In genomic region chr12:54713822-54714626, GRCm38 (mm10) we compare ENCODE assay signal across 8 mouse cellular contexts. TPM values are rescaled to one million over a fixed set of nuclear protein-coding genes. Genes with fewer than 3 reads are reported as not detected.
DNase-seq lines count a peak whose midpoint lies in the region; ATAC-seq and TF ChIP-seq lines count a peak whose summit lies in the region.
"Not testable (repeated sequence)": the region's sequence is repeated elsewhere in the genome, so short reads cannot be mapped to it uniquely, and the experiment has no call there.

No protein-coding gene starts in this region.

- not testable (repeated sequence) for H3K36me3 ChIP-seq in embryonic facial prominence, embryonic 14.5 days (ENCODE audit: control insufficient read depth, insufficient read depth, low read length); hindbrain, embryonic 14.5 days (replicated peaks; ENCODE audit: control insufficient read depth, insufficient read depth); liver, postnatal 0 days (replicated peaks; ENCODE audit: insufficient read depth, low read length); midbrain, embryonic 16.5 days (ENCODE audit: control insufficient read depth, insufficient read depth, low read length); stomach, embryonic 15.5 days

- not testable (repeated sequence) for H3K4me3 ChIP-seq in embryonic facial prominence, embryonic 14.5 days (ENCODE audit: low read depth, low read length); hindbrain, embryonic 14.5 days (replicated peaks; ENCODE audit: low read length); liver, postnatal 0 days (ENCODE audit: low read depth, low read length); midbrain, embryonic 16.5 days (ENCODE audit: low read depth, low read length); stomach, embryonic 15.5 days (replicated peaks)

- not testable (repeated sequence) for H3K27me3 ChIP-seq in embryonic facial prominence, embryonic 14.5 days (replicated peaks; ENCODE audit: control insufficient read depth, insufficient read depth, low read length); hindbrain, embryonic 14.5 days (ENCODE audit: control insufficient read depth, insufficient read depth, low read length); liver, postnatal 0 days (ENCODE audit: insufficient read depth, low read length); midbrain, embryonic 16.5 days (ENCODE audit: control insufficient read depth, insufficient read depth, low read depth, low read length); stomach, embryonic 15.5 days (replicated peaks)

- ATAC-seq in embryonic facial prominence, embryonic 14.5 days (ENCODE audit: low read depth) = peak; percentile 68
- peak; percentile 63 for ATAC-seq in hindbrain, embryonic 14.5 days (ENCODE audit: low FRiP score)
- ATAC-seq in liver, postnatal 0 days = peak; percentile 51
- peak; percentile 59 for ATAC-seq in midbrain, embryonic 16.5 days
- ATAC-seq in stomach, embryonic 15.5 days (ENCODE audit: insufficient read depth, low FRiP score, low read depth) = peak; percentile 54

- not testable (repeated sequence) for H3K9ac ChIP-seq in embryonic facial prominence, embryonic 14.5 days (ENCODE audit: low read depth, low read length); hindbrain, embryonic 14.5 days; liver, postnatal 0 days (replicated peaks); midbrain, embryonic 16.5 days (ENCODE audit: low read depth, low read length); stomach, embryonic 15.5 days

- H3K4me1 ChIP-seq in embryonic facial prominence, embryonic 14.5 days (ENCODE audit: control insufficient read depth, insufficient read depth, low read length); hindbrain, embryonic 14.5 days (replicated peaks; ENCODE audit: control insufficient read depth, insufficient read depth, low read length); liver, postnatal 0 days (ENCODE audit: insufficient read depth); midbrain, embryonic 16.5 days (ENCODE audit: control insufficient read depth, insufficient read depth, low read length); stomach, embryonic 15.5 days: not testable (repeated sequence)

- peak; percentile 52 to 55 for DNase-seq in CD8-positive naive resting alpha-beta T cell, adult 2 months (ENCODE audit: low read depth in 2 of 2, low spot score in 2 of 2)
- not testable (repeated sequence) for DNase-seq in embryonic facial prominence, embryonic 14.5 days (ENCODE audit: low spot score); hindbrain, embryonic 14.5 days (ENCODE audit: low spot score); liver, postnatal 0 days
- peak; percentile 98 for DNase-seq in heart, adult 11 months
- peak; percentile 61 for DNase-seq in layer of hippocampus, adult 9-11 months

- H3K4me2 ChIP-seq in embryonic facial prominence, embryonic 14.5 days (ENCODE audit: low read depth, low read length); hindbrain, embryonic 14.5 days (replicated peaks); liver, postnatal 0 days (ENCODE audit: low read depth, low read length); midbrain, embryonic 16.5 days (ENCODE audit: low read length); stomach, embryonic 15.5 days: not testable (repeated sequence)

- TF ChIP-seq EP300 in liver, postnatal 0 days (IDR thresholded peaks at IDR 0.05; ENCODE audit: low read depth) = not testable (repeated sequence)

- not testable (repeated sequence) for H3K27ac ChIP-seq in embryonic facial prominence, embryonic 14.5 days (replicated peaks; ENCODE audit: low read depth, low read length); hindbrain, embryonic 14.5 days; liver, postnatal 0 days (ENCODE audit: low read depth); midbrain, embryonic 16.5 days (ENCODE audit: low read length); stomach, embryonic 15.5 days

- not testable (repeated sequence) for TF ChIP-seq CTCF in liver, postnatal 0 days (IDR thresholded peaks at IDR 0.05; ENCODE audit: low read depth)

- no CpG with 5 or more reads among the region's 48 CpGs for WGBS in embryonic facial prominence, embryonic 14.5 days
- 0% methylated on average over 5 of the region's 48 CpGs for WGBS in hindbrain, embryonic 14.5 days
- WGBS in liver, postnatal 0 days (ENCODE audit: insufficient replicate concordance) = 0% methylated on average over 3 of the region's 48 CpGs
- WGBS in midbrain, embryonic 16.5 days = 0% methylated on average over 1 of the region's 48 CpGs
- WGBS in stomach, embryonic 15.5 days = 0% methylated on average over 5 of the region's 48 CpGs

- H3K9me3 ChIP-seq in embryonic facial prominence, embryonic 14.5 days (ENCODE audit: control insufficient read depth, low read length); hindbrain, embryonic 14.5 days (ENCODE audit: control insufficient read depth, low read length); liver, postnatal 0 days (ENCODE audit: low read length); midbrain, embryonic 16.5 days (replicated peaks; ENCODE audit: control insufficient read depth, low read length, poor library complexity, severe bottlenecking); stomach, embryonic 15.5 days: not testable (repeated sequence)

RNA-seq across cellular contexts. Expression of gene Eapp, which starts 18.3 kb away (rescaled TPM):
- polyA plus RNA-seq in embryonic facial prominence, embryonic 14.5 days (2014; fragmentation: Nextera tagmentation; extraction: Ambion mirVana) = 59.0 and 63.2 TPM in 2 replicates
- polyA plus RNA-seq in hindbrain, embryonic 14.5 days (2014; fragmentation: Nextera tagmentation; extraction: Ambion mirVana) = 64.4 and 78.5 TPM in 2 replicates
- 40.3 and 44.2 TPM in 2 replicates for polyA plus RNA-seq in liver, postnatal 0 days (2015; fragmentation: Nextera tagmentation; extraction: Ambion mirVana)
- 82.1 and 84.0 TPM in 2 replicates for polyA plus RNA-seq in midbrain, embryonic 16.5 days (2015; fragmentation: Nextera tagmentation; extraction: Ambion mirVana)
- polyA plus RNA-seq in stomach, embryonic 15.5 days (2015; fragmentation: Nextera tagmentation; extraction: Ambion mirVana) = 56.1 and 60.4 TPM in 2 replicates

RNA-seq across cellular contexts. Expression of gene Sptssa, which starts 57.7 kb away (rescaled TPM):
- 194 and 206 TPM in 2 replicates for polyA plus RNA-seq in embryonic facial prominence, embryonic 14.5 days (2014; fragmentation: Nextera tagmentation; extraction: Ambion mirVana)
- 206 and 209 TPM in 2 replicates for polyA plus RNA-seq in hindbrain, embryonic 14.5 days (2014; fragmentation: Nextera tagmentation; extraction: Ambion mirVana)
- polyA plus RNA-seq in liver, postnatal 0 days (2015; fragmentation: Nextera tagmentation; extraction: Ambion mirVana) = 119 and 134 TPM in 2 replicates
- polyA plus RNA-seq in midbrain, embryonic 16.5 days (2015; fragmentation: Nextera tagmentation; extraction: Ambion mirVana) = 202 and 208 TPM in 2 replicates
- 218 and 229 TPM in 2 replicates for polyA plus RNA-seq in stomach, embryonic 15.5 days (2015; fragmentation: Nextera tagmentation; extraction: Ambion mirVana)
